Mouse (Mus musculus): ENCODE data around the gene Gm10408.
"Not testable (repeated sequence)": the region's sequence is repeated elsewhere in the genome, so short reads cannot be mapped to it uniquely, and the experiment has no call there.

The Gm10408 gene

DNA sequence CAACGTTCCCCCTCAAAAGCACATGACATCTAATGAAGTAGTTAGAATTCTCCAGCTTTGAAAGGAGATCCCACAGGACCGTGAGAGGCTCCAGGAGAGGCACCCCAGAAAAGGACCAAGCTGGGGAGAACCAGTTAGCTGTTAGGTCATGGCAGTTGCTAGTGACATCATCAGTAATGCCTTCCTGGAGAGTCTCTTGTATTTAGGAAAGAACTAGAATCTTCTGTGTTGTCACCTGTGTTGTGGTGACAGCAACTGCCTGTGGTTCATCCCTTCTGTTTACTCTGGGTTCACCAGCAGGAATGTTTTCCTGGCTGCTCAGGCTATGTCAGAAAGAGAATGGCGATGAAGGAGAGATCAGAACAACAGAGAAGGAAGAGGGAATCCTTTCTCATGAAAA lies at the start of gene Gm10408:
Gene Gm10408, plus strand, starts transcription at position 301 of the 400 bp plus-strand sequence.
- not testable (repeated sequence) for DNase-seq (ENCODE audit: low read depth, low spot score); H3K36me3 ChIP-seq (ENCODE audit: control insufficient read depth, insufficient read depth, low read length, poor library complexity, severe bottlenecking); H3K27me3 ChIP-seq (ENCODE audit: control insufficient read depth, insufficient read depth, low read length, poor library complexity, severe bottlenecking)

GRCm38 (mm10) chr14:3412314-3412713 lies 36.9 kb upstream of the Gm10408 start, which contains the start of gene Gm10409:
Gene Gm10409 (plus strand): TSS chr14:3412614.
- H3K36me3 ChIP-seq (ENCODE audit: control insufficient read depth, insufficient read depth, low read length, poor library complexity, severe bottlenecking); H3K27me3 ChIP-seq (ENCODE audit: control insufficient read depth, insufficient read depth, low read length, poor library complexity, severe bottlenecking); DNase-seq (ENCODE audit: low read depth, low spot score): not testable (repeated sequence)

GRCm38 (mm10) chr14:3427803-3428202 lies 21.4 kb upstream of the Gm10408 start, which contains the start of gene Gm3005:
Gene Gm3005 (plus strand): TSS chr14:3428103.
- not testable (repeated sequence) for H3K27me3 ChIP-seq (ENCODE audit: control insufficient read depth, insufficient read depth, low read length, poor library complexity, severe bottlenecking); H3K36me3 ChIP-seq (ENCODE audit: control insufficient read depth, insufficient read depth, low read length, poor library complexity, severe bottlenecking); DNase-seq (ENCODE audit: low read depth, low spot score)
